Mouse (Mus musculus): Measurements from ENCODE around the gene Fbxl12. TPM values are rescaled to one million over a fixed set of nuclear protein-coding genes. Genes with fewer than 3 reads are reported as not detected.

Gene Fbxl12
- polyA plus RNA-seq, 1 experiment from 2014 or later, result 16.4 TPM

DNA sequence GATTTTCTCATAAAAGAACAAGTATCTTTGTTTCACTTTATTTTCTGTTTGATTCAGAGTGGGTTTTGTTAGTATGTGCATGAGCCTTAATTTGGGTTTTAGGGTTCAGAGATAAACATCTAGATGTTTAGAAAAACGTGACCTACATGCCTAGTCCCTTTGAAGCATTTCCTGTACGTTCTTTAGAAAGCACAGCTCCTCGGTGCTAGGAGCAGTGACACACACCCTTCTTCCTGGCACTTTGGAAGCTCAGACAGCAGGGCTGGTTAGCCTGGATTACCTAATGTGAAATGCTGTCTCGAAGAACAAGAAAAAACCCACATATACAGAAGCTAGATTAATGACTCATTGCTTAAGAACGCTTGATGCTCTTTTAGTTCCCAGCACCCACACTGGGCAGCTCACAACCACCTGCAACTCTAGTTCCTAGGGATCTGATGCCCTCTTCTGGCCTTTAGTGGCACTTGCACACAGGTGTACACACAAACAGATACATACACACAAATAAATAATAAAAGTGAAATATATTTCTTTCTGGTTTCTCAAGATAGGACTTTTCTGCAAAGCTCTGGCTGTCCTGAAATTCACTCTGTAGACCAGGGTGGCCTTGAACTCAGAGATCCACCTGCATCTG lies 34.6 kb downstream of the Fbxl12 start:
- Histone ChIP-seq H3K9ac (no peak overlapping the region), H3K4me1 (peaks cover 8% of the 10 kb centered on the region), H3K4me2 (no peak overlapping the region), H3K4me3 (replicated peaks) (no peak overlapping the region), H3K27ac (no peak overlapping the region), H3K36me3 (replicated peaks) (peaks cover 10% of the 10 kb centered on the region), H3K27me3 (no peaks in the 10 kb centered on the region), H3K9me3 (0 out of 2 replicates have a peak, but pooled peaks cover 3% of the 10 kb centered on the region)
- no peak for ATAC-seq (ENCODE audit: low FRiP score)
- WGBS, result 87% methylated on average over 5 of the region's 5 CpGs

DNA sequence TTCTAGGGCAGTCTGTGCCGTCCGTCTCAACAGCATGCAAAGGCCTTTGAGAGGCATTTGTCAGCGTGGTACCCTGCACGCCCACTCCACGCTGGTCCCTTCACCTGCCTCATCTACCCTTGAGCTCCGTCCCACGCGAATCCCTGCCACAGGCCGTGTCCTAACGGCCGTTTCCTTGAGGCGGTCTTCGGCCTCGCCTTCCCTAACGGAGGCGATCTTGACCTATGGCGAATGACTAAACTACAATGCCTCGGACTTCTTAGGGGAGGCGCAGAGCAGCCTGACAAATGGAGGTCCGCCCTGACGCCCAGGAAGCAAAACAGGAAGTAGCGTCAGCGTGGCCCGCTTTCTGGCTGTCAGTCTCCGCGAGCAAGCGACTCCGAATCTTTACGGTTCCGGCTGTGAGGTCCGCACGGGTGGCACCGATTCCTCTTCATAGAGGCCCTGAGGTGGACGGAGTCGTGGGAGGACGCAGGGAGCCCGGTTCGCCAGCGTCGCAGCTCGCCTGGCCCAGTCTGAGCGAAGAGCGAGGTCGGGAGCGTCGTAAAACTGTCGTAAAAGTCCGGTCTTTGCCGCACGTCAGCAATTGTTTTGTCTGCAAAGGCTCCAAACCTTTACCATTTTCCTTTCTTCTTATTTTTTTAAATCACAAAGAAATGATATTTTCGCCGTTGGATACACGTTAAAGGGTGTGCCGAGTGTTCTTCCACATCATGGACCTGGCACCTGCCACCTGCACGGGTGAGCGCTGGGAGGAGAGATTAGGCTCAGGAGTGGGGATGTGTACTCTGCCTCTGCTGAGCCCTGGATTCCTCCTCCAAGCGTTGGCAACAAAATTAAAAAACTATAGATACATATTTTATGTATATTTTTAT lies 37.2 kb downstream of the Fbxl12 start:
- peak; percentile 90 for ATAC-seq (ENCODE audit: low FRiP score)
- Histone ChIP-seq H3K27me3 (no peaks in the 10 kb centered on the region), H3K9me3 (0 out of 2 replicates have a peak, but pooled peaks cover 3% of the 10 kb centered on the region), H3K36me3 (replicated peaks) (peaks cover 10% of the 10 kb centered on the region), H3K27ac (peak overlapping the region; percentile 94), H3K4me1 (peaks cover 8% of the 10 kb centered on the region), H3K9ac (peak overlapping the region; percentile 82), H3K4me2 (peak overlapping the region; percentile 66), H3K4me3 (replicated peaks) (peak overlapping the region; percentile 72)
- WGBS, result under 1% methylated on average over 57 of the region's 57 CpGs

- Histone ChIP-seq H3K27ac (no peak overlapping the region), H3K4me3 (replicated peaks) (no peak overlapping the region), H3K4me2 (peak overlapping the region; percentile 66; the same call in 1 of the 2 replicates), H3K4me1 (peaks cover 8% of the 10 kb centered on the region), H3K36me3 (replicated peaks) (peaks cover 12% of the 10 kb centered on the region), H3K9me3 (0 out of 2 replicates have a peak, but pooled peaks cover 3% of the 10 kb centered on the region), H3K9ac (no peak overlapping the region), H3K27me3 (no peaks in the 10 kb centered on the region)
- ATAC-seq (ENCODE audit: low FRiP score), result no peak
- 92% methylated on average over 1 of the region's 1 CpGs for WGBS
These were observed 38.3 kb downstream of the Fbxl12 start for GRCm38 (mm10) chr9:20606269-20606668.

DNA sequence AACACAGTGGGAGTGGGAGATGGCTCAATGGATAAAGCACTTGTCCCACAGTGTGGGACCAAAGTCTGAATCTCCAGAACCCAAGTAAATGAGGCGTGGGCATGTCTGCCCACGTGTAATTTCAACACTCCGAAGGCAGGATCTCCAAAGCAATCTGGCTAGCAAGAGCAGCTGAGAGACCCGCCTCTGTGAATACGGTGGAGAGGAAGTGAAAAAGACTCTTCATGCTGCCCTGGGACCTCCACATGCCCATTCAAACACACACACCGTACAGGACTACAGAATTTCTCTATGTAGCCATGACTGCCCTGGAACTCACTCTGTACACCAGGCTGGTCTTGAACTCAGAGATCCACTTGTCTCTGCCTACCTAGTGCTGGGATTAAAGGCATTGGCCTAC lies 43.3 kb downstream of the Fbxl12 start:
- Histone ChIP-seq H3K4me2 (no peak overlapping the region), H3K9ac (no peak overlapping the region), H3K36me3 (replicated peaks) (peaks cover 17% of the 10 kb centered on the region), H3K4me3 (replicated peaks) (no peak overlapping the region), H3K4me1 (0 out of 2 replicates have a peak, but pooled peaks cover 2% of the 10 kb centered on the region), H3K9me3 (no peaks in the 10 kb centered on the region), H3K27me3 (no peaks in the 10 kb centered on the region), H3K27ac (no peak overlapping the region)
- 81% methylated on average over 6 of the region's 6 CpGs for WGBS
- no peak for ATAC-seq (ENCODE audit: low FRiP score)

DNA sequence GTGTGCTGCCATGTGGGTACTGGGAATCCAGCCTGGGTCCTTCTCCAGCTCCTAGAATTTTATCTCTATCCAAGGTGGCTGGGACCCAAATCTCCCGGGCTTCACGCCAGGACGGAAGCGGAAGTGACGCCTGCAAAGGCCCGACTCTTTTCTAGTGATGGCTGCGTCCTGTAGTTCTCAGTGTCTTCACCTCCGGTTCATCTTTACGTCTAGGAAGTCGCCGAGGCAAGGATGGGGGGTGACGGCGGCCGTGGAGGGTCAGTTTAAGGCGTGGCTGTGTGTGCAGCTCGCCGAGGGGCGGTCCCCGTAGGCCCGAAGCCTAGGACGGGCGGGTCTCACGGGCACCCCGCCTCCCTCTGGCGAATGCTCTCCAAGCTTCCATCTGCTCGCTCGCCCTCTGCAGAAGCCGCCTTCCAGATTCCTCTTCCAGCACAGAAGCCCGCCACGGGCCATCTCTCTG lies 63.4 kb downstream of the Fbxl12 start, which contains the start of gene Zfp846:
TSS of gene Zfp846 (plus strand) at position 117 of the 460 bp plus-strand sequence.
- under 1% methylated on average over 29 of the region's 30 CpGs for WGBS
- H3K36me3 ChIP-seq (replicated peaks), result 0 out of 2 replicates have a peak, but pooled peaks cover 9% of the 10 kb centered on the region
- peak within 1 kb of the TSS; percentile 69 for H3K9ac ChIP-seq
- peaks cover 21% of the 10 kb centered on the region for H3K27me3 ChIP-seq
- ATAC-seq (ENCODE audit: low FRiP score), result peak; percentile 98
- no peaks in the 10 kb centered on the region for H3K9me3 ChIP-seq
- peak within 1 kb of the TSS; percentile 52 for H3K4me3 ChIP-seq (replicated peaks)
- H3K4me1 ChIP-seq, result no peaks in the 10 kb centered on the region
- H3K4me2 ChIP-seq, result peak within 1 kb of the TSS; percentile 56
- peak within 1 kb of the TSS; percentile 88 for H3K27ac ChIP-seq

DNA sequence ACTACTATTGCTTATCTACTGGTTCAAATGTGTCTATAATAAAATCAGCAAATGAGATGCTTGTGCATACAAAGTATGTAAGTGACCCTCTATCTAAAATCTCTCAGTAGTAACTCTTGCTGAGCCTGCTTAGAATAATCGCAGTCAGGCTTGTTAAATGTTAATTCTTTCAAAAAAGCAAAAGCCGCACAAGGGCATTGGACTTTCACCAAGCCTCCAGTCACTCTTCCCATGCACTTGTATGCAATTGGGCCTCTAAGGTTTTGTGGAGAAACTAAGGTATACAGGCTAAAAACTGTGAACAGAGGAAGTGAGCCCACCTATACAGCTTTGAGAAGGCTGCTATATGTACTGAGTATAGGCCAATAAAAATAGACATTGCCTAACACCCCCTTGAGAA lies 68.0 kb downstream of the Fbxl12 start:
- H3K4me1 ChIP-seq, result no peaks in the 10 kb centered on the region
- no peak overlapping the region for H3K9ac ChIP-seq
- H3K9me3 ChIP-seq, result no peaks in the 10 kb centered on the region
- H3K4me3 ChIP-seq (replicated peaks), result no peak overlapping the region
- H3K4me2 ChIP-seq, result no peak overlapping the region
- peaks cover 30% of the 10 kb centered on the region for H3K27me3 ChIP-seq
- no peak for ATAC-seq (ENCODE audit: low FRiP score)
- no peak overlapping the region for H3K27ac ChIP-seq
- WGBS, result 72% methylated on average over 2 of the region's 2 CpGs
- no peaks in the 10 kb centered on the region for H3K36me3 ChIP-seq (replicated peaks)

GRCm38 (mm10) chr9:20571060-20571459 lies 73.5 kb downstream of the Fbxl12 start:
- Histone ChIP-seq H3K4me3 (replicated peaks) (no peak overlapping the region), H3K27ac (no peak overlapping the region), H3K27me3 (peaks cover 15% of the 10 kb centered on the region), H3K4me2 (no peak overlapping the region), H3K9ac (no peak overlapping the region), H3K4me1 (no peaks in the 10 kb centered on the region), H3K36me3 (replicated peaks) (no peaks in the 10 kb centered on the region), H3K9me3 (no peaks in the 10 kb centered on the region)
- no peak for ATAC-seq (ENCODE audit: low FRiP score)

Other genes starting within 250 kb of the Fbxl12 start
- gene Zfp26, start 184.6 kb downstream of the Fbxl12 start, polyA plus RNA-seq (2016; fragmentation: Nextera tagmentation; extraction: Ambion mirVana), result 32.1 and 36.5 TPM in 2 replicates
- gene Zfp426, start 152.0 kb downstream of the Fbxl12 start, polyA plus RNA-seq (2016; fragmentation: Nextera tagmentation; extraction: Ambion mirVana), result 29.1 and 32.5 TPM in 2 replicates
- gene Zfp266, start 123.3 kb downstream of the Fbxl12 start, polyA plus RNA-seq (2016; fragmentation: Nextera tagmentation; extraction: Ambion mirVana), result 160 and 165 TPM in 2 replicates
- 28.2 and 30.5 TPM in 2 replicates for gene Zfp846, start 63.5 kb downstream of the Fbxl12 start, polyA plus RNA-seq (2016; fragmentation: Nextera tagmentation; extraction: Ambion mirVana)
- gene Ubl5, start 1.9 kb downstream of the Fbxl12 start, polyA plus RNA-seq (2016; fragmentation: Nextera tagmentation; extraction: Ambion mirVana), result 499 and 516 TPM in 2 replicates
- 53.9 and 56.2 TPM in 2 replicates for gene Pin1, start 7.3 kb upstream of the Fbxl12 start, polyA plus RNA-seq (2016; fragmentation: Nextera tagmentation; extraction: Ambion mirVana)
- gene Olfm2, start 101.6 kb upstream of the Fbxl12 start, polyA plus RNA-seq (2016; fragmentation: Nextera tagmentation; extraction: Ambion mirVana), result 35.2 and 36.4 TPM in 2 replicates
- 0.29 and 0.55 TPM in 2 replicates for gene Col5a3, start 170.3 kb upstream of the Fbxl12 start, polyA plus RNA-seq (2016; fragmentation: Nextera tagmentation; extraction: Ambion mirVana)
- not detected in 2 replicates for gene Rdh8, start 173.7 kb upstream of the Fbxl12 start, polyA plus RNA-seq (2016; fragmentation: Nextera tagmentation; extraction: Ambion mirVana)
- 1.4 and 1.5 TPM in 2 replicates for gene A230050P20Rik, start 223.9 kb upstream of the Fbxl12 start, polyA plus RNA-seq (2016; fragmentation: Nextera tagmentation; extraction: Ambion mirVana)
- 6.0 and 6.2 TPM in 2 replicates for gene Angptl6, start 235.0 kb upstream of the Fbxl12 start, polyA plus RNA-seq (2016; fragmentation: Nextera tagmentation; extraction: Ambion mirVana)
- gene Ppan, start 243.4 kb upstream of the Fbxl12 start, polyA plus RNA-seq (2016; fragmentation: Nextera tagmentation; extraction: Ambion mirVana), result 63.2 and 66.9 TPM in 2 replicates

Data from forebrain, embryonic 12.5 days (tissue).